ENCODE assay signal across 8 mouse cellular contexts in genomic region chr19:59345658-59346283, GRCm38 (mm10). TPM values are rescaled to one million over a fixed set of nuclear protein-coding genes. Genes with fewer than 3 reads are reported as not detected.
A peak's percentile ranks its signal among the peaks of the same experiment; 100 is the strongest.
DNase-seq lines count a peak whose midpoint lies in the region; ATAC-seq and TF ChIP-seq lines count a peak whose summit lies in the region.

Gene Pdzd8, minus strand, starts transcription at chr19:59345780.

- H3K9ac ChIP-seq in forebrain, embryonic 13.5 days: peak within 1 kb of the TSS; percentile 94
- peak within 1 kb of the TSS; percentile 98 for H3K9ac ChIP-seq in liver, embryonic 16.5 days (ENCODE audit: low read depth, low read length)
- H3K9ac ChIP-seq in neural tube, embryonic 12.5 days: peak within 1 kb of the TSS; percentile 89
- H3K9ac ChIP-seq in stomach, postnatal 0 days (ENCODE audit: low read length): peak within 1 kb of the TSS; percentile 88

- no peak for TF ChIP-seq EP300 in stomach, postnatal 0 days (optimal IDR thresholded peaks at IDR 0.05)

- H3K4me1 ChIP-seq in E14TG2a.4 (replicated peaks; ENCODE audit: low read depth, low read length): peaks cover 34% of the 10 kb centered on the region
- peaks cover 43% of the 10 kb centered on the region for H3K4me1 ChIP-seq in forebrain, embryonic 13.5 days
- peaks cover 17% of the 10 kb centered on the region for H3K4me1 ChIP-seq in liver, embryonic 16.5 days (ENCODE audit: control insufficient read depth, low read depth, low read length)
- H3K4me1 ChIP-seq in neural tube, embryonic 12.5 days: peaks cover 35% of the 10 kb centered on the region
- H3K4me1 ChIP-seq in stomach, postnatal 0 days (replicated peaks; ENCODE audit: control insufficient read depth, insufficient read depth): no peaks in the 10 kb centered on the region; the same call in 1 of the 2 replicates

- peak within 1 kb of the TSS; percentile 91 for H3K27ac ChIP-seq in forebrain, embryonic 13.5 days
- peak within 1 kb of the TSS; percentile 94 for H3K27ac ChIP-seq in liver, embryonic 16.5 days (ENCODE audit: low read length)
- peak within 1 kb of the TSS; percentile 82 for H3K27ac ChIP-seq in neural tube, embryonic 12.5 days
- peak within 1 kb of the TSS; percentile 90 for H3K27ac ChIP-seq in stomach, postnatal 0 days (replicated peaks)

- WGBS in forebrain, embryonic 13.5 days: 0% methylated on average over 68 of the region's 91 CpGs
- WGBS in liver, embryonic 16.5 days (ENCODE audit: insufficient replicate concordance): under 1% methylated on average over 88 of the region's 91 CpGs
- WGBS in neural tube, embryonic 12.5 days: under 1% methylated on average over 83 of the region's 91 CpGs
- under 1% methylated on average over 77 of the region's 91 CpGs for WGBS in stomach, postnatal 0 days

- H3K4me2 ChIP-seq in forebrain, embryonic 13.5 days: peak within 1 kb of the TSS; percentile 91
- H3K4me2 ChIP-seq in liver, embryonic 16.5 days (ENCODE audit: low read depth, low read length): peak within 1 kb of the TSS; percentile 88
- H3K4me2 ChIP-seq in neural tube, embryonic 12.5 days (replicated peaks): peak within 1 kb of the TSS; percentile 100
- H3K4me2 ChIP-seq in stomach, postnatal 0 days (replicated peaks; ENCODE audit: low read depth): peak within 1 kb of the TSS; percentile 95

- peak; percentile 87 for ATAC-seq in cerebellum, adult (ENCODE audit: insufficient number of reproducible peaks, low FRiP score, low TSS enrichment)
- peak; percentile 97 for ATAC-seq in forebrain, embryonic 13.5 days
- ATAC-seq in liver, embryonic 16.5 days (ENCODE audit: low read depth): peak; percentile 95
- ATAC-seq in neural tube, embryonic 12.5 days (ENCODE audit: low FRiP score, low read depth): peak; percentile 93
- peak; percentile 96 for ATAC-seq in stomach, postnatal 0 days (ENCODE audit: low FRiP score, low TSS enrichment)

- peaks cover 35% of the 10 kb centered on the region for H3K27me3 ChIP-seq in E14TG2a.4 (ENCODE audit: insufficient read depth, low read length)
- 0 out of 2 replicates have a peak, but pooled peaks cover 3% of the 10 kb centered on the region for H3K27me3 ChIP-seq in forebrain, embryonic 13.5 days
- no peaks in the 10 kb centered on the region for H3K27me3 ChIP-seq in liver, embryonic 16.5 days (ENCODE audit: control insufficient read depth, insufficient read depth, low read depth, low read length)
- H3K27me3 ChIP-seq in neural tube, embryonic 12.5 days (replicated peaks): no peaks in the 10 kb centered on the region
- H3K27me3 ChIP-seq in stomach, postnatal 0 days (ENCODE audit: control insufficient read depth, insufficient read depth, low read length): no peaks in the 10 kb centered on the region

- no peaks in the 10 kb centered on the region for H3K9me3 ChIP-seq in E14TG2a.4 (ENCODE audit: low read length)
- H3K9me3 ChIP-seq in forebrain, embryonic 13.5 days (replicated peaks): no peaks in the 10 kb centered on the region
- H3K9me3 ChIP-seq in liver, embryonic 16.5 days (replicated peaks; ENCODE audit: control insufficient read depth, low read length): no peaks in the 10 kb centered on the region; the same call in 1 of the 2 replicates
- no peaks in the 10 kb centered on the region for H3K9me3 ChIP-seq in neural tube, embryonic 12.5 days
- H3K9me3 ChIP-seq in stomach, postnatal 0 days (ENCODE audit: control insufficient read depth, low read length): no peaks in the 10 kb centered on the region

- intact Hi-C loops in heart, postnatal 10 days (cut with DNase I): no loop called here

- H3K36me3 ChIP-seq in E14TG2a.4 (ENCODE audit: insufficient read depth, low read length): no peaks in the 10 kb centered on the region
- H3K36me3 ChIP-seq in forebrain, embryonic 13.5 days (ENCODE audit: poor library complexity, severe bottlenecking): no peaks in the 10 kb centered on the region
- no peaks in the 10 kb centered on the region for H3K36me3 ChIP-seq in liver, embryonic 16.5 days (ENCODE audit: control insufficient read depth, insufficient read depth)
- H3K36me3 ChIP-seq in neural tube, embryonic 12.5 days: no peaks in the 10 kb centered on the region
- H3K36me3 ChIP-seq in stomach, postnatal 0 days (ENCODE audit: control insufficient read depth, insufficient read depth, low read length): no peaks in the 10 kb centered on the region

- no peak for TF ChIP-seq CTCF in E14TG2a.4 (conservative IDR thresholded peaks at IDR 0.05; ENCODE audit: low read length)
- TF ChIP-seq CTCF in stomach, postnatal 0 days (IDR thresholded peaks at IDR 0.05; ENCODE audit: low read depth): peak; percentile 38

- peak; percentile 92 for DNase-seq in heart, postnatal 10 days
- DNase-seq in kidney, postnatal 4 days: peak; percentile 91 to 95
- DNase-seq in stomach, postnatal 0 days (ENCODE audit: low spot score): peak; percentile 87

- H3K4me3 ChIP-seq in E14TG2a.4 (replicated peaks; ENCODE audit: low read length): peak within 1 kb of the TSS; percentile 94
- peak within 1 kb of the TSS; percentile 92 for H3K4me3 ChIP-seq in forebrain, embryonic 13.5 days
- peak within 1 kb of the TSS; percentile 99 for H3K4me3 ChIP-seq in liver, embryonic 16.5 days (ENCODE audit: low read depth, low read length)
- peak within 1 kb of the TSS; percentile 89 for H3K4me3 ChIP-seq in neural tube, embryonic 12.5 days
- H3K4me3 ChIP-seq in stomach, postnatal 0 days (ENCODE audit: low read depth, low read length): peak within 1 kb of the TSS; percentile 94

RNA-seq across cellular contexts. Expression of gene Pdzd8, which starts in this region (rescaled TPM):
- polyA plus RNA-seq in forebrain, embryonic 13.5 days (2015; fragmentation: Nextera tagmentation; extraction: Ambion mirVana): 8.4 and 9.4 TPM in 2 replicates
- total RNA-seq in heart, postnatal 10 days (2021): 10 to 100 TPM; 30.4 to 31.3 TPM
- polyA plus RNA-seq in liver, embryonic 16.5 days (2015; fragmentation: Nextera tagmentation; extraction: Ambion mirVana): 3.1 and 3.3 TPM in 2 replicates
- 13.8 and 15.2 TPM in 2 replicates for polyA plus RNA-seq in neural tube, embryonic 12.5 days (2016; fragmentation: Nextera tagmentation; extraction: Ambion mirVana)
- 4.4 and 4.8 TPM in 2 replicates for polyA plus RNA-seq in stomach, postnatal 0 days (2015; fragmentation: Nextera tagmentation; extraction: Ambion mirVana)

Comparison
In these comparisons a context has a peak if more than half of its experiments do, and no peak if none do; other contexts are left out.
1. Peak in every context shown above with its lines: DNase-seq, ATAC-seq, H3K4me3 ChIP-seq and H3K27ac ChIP-seq.